Mouse (Mus musculus) kidney, adult 2 months (tissue): ENCODE measurements around the gene Fam155a. TPM values are rescaled to one million over a fixed set of nuclear protein-coding genes. Genes with fewer than 3 reads are reported as not detected.
"Not testable (repeated sequence)": the region's sequence is repeated elsewhere in the genome, so short reads cannot be mapped to it uniquely, and the experiment has no call there.

Experiments
- DNase-seq: peaks from one replicate; pipeline ENCODE4 v3.0.0; 2021
- H3K27ac ChIP-seq: fragments of 200-500 bp; 2 replicates; pipeline ENCODE4 v1.5.1; 2012; ENCODE audit warnings: low read depth, low read length, control low read depth, inconsistent platforms; ENCODE audit not compliant: insufficient read depth
- H3K27me3 ChIP-seq: fragments of 200-500 bp; replicated peaks from 2 replicates; pipeline ENCODE4 v1.6.1; 2012; ENCODE audit warnings: mild to moderate bottlenecking, moderate library complexity, low read length, inconsistent platforms; ENCODE audit not compliant: control insufficient read depth, insufficient read depth
- H3K36me3 ChIP-seq: fragments of 200-500 bp; 2 replicates; pipeline ENCODE4 v1.6.1; 2012; ENCODE audit warnings: mild to moderate bottlenecking, moderate library complexity, low read length, inconsistent platforms; ENCODE audit not compliant: control insufficient read depth, insufficient read depth
- H3K4me1 ChIP-seq: fragments of 200-500 bp; 2 replicates; pipeline ENCODE4 v1.6.1; 2011; ENCODE audit warnings: low read length; ENCODE audit not compliant: control insufficient read depth, insufficient read depth
- H3K4me3 ChIP-seq: fragments of 200-500 bp; 2 replicates; pipeline ENCODE4 v1.5.1; 2011; ENCODE audit warnings: mild to moderate bottlenecking, low read depth, low read length, control low read depth; ENCODE audit not compliant: insufficient read depth
- CTCF ChIP-seq: fragments of 200-500 bp; conservative IDR thresholded peaks from 2 replicates; pipeline ENCODE4 v1.5.1; 2011; ENCODE audit warnings: low read depth, mild to moderate bottlenecking, control low read depth, low read length, moderate library complexity, mixed read lengths; ENCODE audit not compliant: insufficient read depth, insufficient read length
- POLR2A ChIP-seq: fragments of 200-500 bp; IDR thresholded peaks from one replicate; pipeline ENCODE4 v1.6.1; 2011; ENCODE audit warnings: low read depth, low read length, control low read depth
- WGBS: fragments of 180-500 bp; shearing (Covaris S2); methylation state at CpG from one replicate; pipeline ENCODE4 v1.1.7; 2018; 5-methylcytosine and 5-hydroxymethylcytosine counted together
- polyA plus RNA-seq: library from polyadenylated mRNA; depleted of rRNA; stranded (reverse); fragments of >200 nt; gene quantifications from 2 replicates; pipeline ENCODE4 v1.2.3, GENCODE M21; 2012; rRNA removed

Gene Fam155a
- 0.07 and 0.08 TPM in 2 replicates for polyA plus RNA-seq

DNA sequence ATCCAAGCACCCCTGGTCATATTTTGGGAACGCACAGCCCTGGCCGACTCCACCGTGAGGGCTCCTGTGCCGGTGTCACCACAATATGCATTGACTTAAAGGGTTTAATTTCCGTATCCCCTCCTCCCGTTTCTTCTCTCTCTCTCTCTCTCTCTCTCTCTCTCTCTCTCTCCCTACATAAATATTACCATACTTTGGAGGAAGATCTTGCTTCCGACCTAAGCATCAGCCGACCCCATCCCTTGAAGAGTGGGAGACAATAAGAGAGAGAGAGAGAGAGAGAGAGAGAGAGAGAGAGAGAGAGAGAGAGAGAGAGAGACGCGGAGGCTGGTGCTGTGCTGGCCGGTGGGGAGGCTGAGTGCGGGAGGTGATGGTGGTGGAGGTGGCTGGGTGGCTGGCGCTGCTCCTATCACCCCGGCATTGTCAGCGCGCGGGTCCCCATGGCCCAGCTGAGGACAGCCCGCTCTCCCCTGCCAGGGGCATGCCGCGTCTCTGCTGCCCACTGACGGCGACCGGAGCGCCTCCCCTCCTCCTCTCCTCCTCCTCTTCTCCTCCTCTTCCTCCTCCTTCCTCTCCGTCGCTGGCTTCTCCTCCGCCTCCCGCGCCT is at the start of gene Fam155a:
TSS of gene Fam155a (minus strand) at position 163 of the 607 bp plus-strand sequence.
- 1% methylated on average over 28 of the region's 29 CpGs for WGBS
- no peaks in the 10 kb centered on the region for H3K4me1 ChIP-seq
- no peak for DNase-seq
- H3K27ac ChIP-seq: no peak within 1 kb of the TSS
- H3K27me3 ChIP-seq: peaks cover 2% of the 10 kb centered on the region; the same call in 1 of the 2 replicates
- no peak within 1 kb of the TSS for H3K4me3 ChIP-seq
- no peak for TF ChIP-seq POLR2A
- TF ChIP-seq CTCF: no peak
- no peaks in the 10 kb centered on the region for H3K36me3 ChIP-seq

- no peak overlapping the region for H3K27ac ChIP-seq
- no peaks in the 10 kb centered on the region for H3K27me3 ChIP-seq
- no peak for DNase-seq
- H3K36me3 ChIP-seq: no peaks in the 10 kb centered on the region
- 65% methylated on average over 8 of the region's 8 CpGs for WGBS
- no peak overlapping the region for H3K4me3 ChIP-seq
- TF ChIP-seq CTCF: no peak
- TF ChIP-seq POLR2A: no peak
- no peaks in the 10 kb centered on the region for H3K4me1 ChIP-seq
Measured at GRCm38 (mm10) chr8:9813273-9813946, 42.4 kb upstream of the Fam155a start.

- Histone ChIP-seq H3K4me1 (no peaks in the 10 kb centered on the region), H3K27me3 (no peaks in the 10 kb centered on the region), H3K4me3 (no peak overlapping the region), H3K36me3 (no peaks in the 10 kb centered on the region), H3K27ac (no peak overlapping the region)
- TF ChIP-seq CTCF: no peak
- TF ChIP-seq POLR2A: no peak
- no peak for DNase-seq
- WGBS: 83% methylated on average over 12 of the region's 12 CpGs
Measured at GRCm38 (mm10) chr8:9810955-9811530, 40.1 kb upstream of the Fam155a start.

DNA sequence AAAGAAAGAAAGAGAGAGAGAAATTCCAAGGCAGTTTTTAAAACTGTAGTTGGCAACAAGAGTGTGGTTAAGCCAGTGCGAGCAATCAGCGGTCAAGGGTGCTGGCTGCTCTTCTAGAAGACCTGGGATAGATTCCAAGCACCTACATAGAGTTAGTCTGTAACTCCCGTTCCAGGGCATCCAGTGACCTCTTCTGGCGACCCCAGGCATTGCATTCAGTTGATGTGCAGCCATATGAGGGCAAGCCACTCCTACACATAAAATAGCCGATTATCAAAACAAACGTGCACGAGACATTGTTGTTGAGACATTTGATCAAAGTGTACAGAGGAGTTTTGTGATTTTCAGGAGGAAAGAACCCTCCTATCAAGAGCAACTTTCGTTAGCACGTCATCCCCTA is 37.6 kb upstream of the Fam155a start:
- no peak for TF ChIP-seq POLR2A
- TF ChIP-seq CTCF: no peak
- H3K4me3 ChIP-seq: no peak overlapping the region
- 77% methylated on average over 9 of the region's 9 CpGs for WGBS
- no peaks in the 10 kb centered on the region for H3K4me1 ChIP-seq
- no peaks in the 10 kb centered on the region for H3K36me3 ChIP-seq
- DNase-seq: no peak
- no peak overlapping the region for H3K27ac ChIP-seq
- no peaks in the 10 kb centered on the region for H3K27me3 ChIP-seq

DNA sequence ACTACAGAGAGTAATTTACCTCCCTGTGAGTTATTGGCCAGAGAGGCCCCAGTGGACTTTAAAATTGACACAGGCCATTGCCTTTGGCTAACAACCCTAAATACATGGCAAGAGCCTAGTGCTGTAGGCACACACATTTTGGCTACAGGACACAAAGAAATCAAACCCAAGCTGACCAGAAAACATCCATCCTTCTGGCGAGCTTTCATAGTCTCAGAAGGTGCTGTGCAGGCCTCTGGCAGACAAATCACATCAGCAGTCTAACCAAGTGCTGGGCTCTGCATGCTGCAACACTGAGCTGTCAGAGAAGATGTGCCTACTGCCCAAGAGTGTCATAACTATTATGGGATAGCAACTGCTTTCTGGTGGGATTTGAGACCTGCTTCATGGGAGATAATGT is 34.7 kb upstream of the Fam155a start:
- TF ChIP-seq POLR2A: no peak
- TF ChIP-seq CTCF: no peak
- Histone ChIP-seq H3K36me3 (no peaks in the 10 kb centered on the region), H3K27ac (no peak overlapping the region), H3K4me3 (no peak overlapping the region), H3K27me3 (no peaks in the 10 kb centered on the region), H3K4me1 (no peaks in the 10 kb centered on the region)
- DNase-seq: no peak
- 39% methylated on average over 1 of the region's 1 CpGs for WGBS

- not testable (repeated sequence) for DNase-seq, H3K27ac ChIP-seq, H3K4me3 ChIP-seq, H3K36me3 ChIP-seq, H3K4me1 ChIP-seq, H3K27me3 ChIP-seq
- 84% methylated on average over 11 of the region's 11 CpGs for WGBS
Measured at GRCm38 (mm10) chr8:9800346-9800745, 29.4 kb upstream of the Fam155a start.

GRCm38 (mm10) chr8:9799923-9800322 is 29.0 kb upstream of the Fam155a start:
- no peak for DNase-seq
- Histone ChIP-seq H3K27ac (no peak overlapping the region), H3K4me1 (no peaks in the 10 kb centered on the region), H3K36me3 (no peaks in the 10 kb centered on the region), H3K4me3 (no peak overlapping the region), H3K27me3 (no peaks in the 10 kb centered on the region)
- WGBS: 76% methylated on average over 11 of the region's 11 CpGs
- TF ChIP-seq CTCF (no peak), POLR2A (no peak)
